Mouse (Mus musculus) embryo, embryonic 9.5 days (tissue): ENCODE data around the gene Kcnj15.

Experiments
- DNase-seq: peaks from one replicate; pipeline ENCODE4 v3.0.0-alpha.2; 2017; ENCODE audit errors: extremely low spot score

Kcnj15 gene

DNA sequence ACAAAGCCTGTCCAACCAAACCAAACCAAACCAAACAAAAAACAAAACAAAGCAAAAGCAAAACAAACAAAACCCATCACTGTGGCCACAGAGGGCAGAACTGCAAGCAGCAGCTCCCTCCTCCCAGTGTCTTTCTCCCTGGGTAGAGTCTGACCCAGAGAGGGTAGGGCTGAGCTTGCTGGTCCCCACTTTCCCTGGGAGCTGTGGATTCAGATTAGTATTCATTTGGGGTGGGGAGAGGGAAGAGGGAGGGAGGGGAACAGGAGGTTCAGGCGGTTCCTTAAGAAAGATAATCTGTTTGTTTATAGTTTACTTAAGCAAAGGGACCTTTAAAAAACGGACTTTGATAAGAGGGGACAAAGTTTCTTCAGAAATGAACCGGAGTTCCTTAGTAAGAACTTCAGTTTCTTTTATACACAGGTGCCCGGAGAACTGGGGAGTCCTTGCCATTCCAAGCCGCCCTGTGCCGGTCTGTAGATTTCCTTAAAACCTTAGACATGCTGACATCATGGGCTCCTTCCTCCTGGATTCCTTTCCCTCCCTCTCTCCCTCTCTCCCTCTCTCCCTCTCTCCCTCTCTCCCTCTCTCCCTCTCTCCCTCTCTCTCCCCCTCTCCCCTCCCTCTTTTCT lies at the start of gene Kcnj15:
Gene Kcnj15 (plus strand): TSS at position 293 of the 629 bp plus-strand sequence.
- no peak for DNase-seq

GRCm38 (mm10) chr16:95208243-95208642 lies 49.1 kb upstream of the Kcnj15 start:
- DNase-seq: no peak

- DNase-seq: no peak
Observed at GRCm38 (mm10) chr16:95209011-95209466, 48.3 kb upstream of the Kcnj15 start.

GRCm38 (mm10) chr16:95214251-95215197 lies 42.8 kb upstream of the Kcnj15 start:
- no peak for DNase-seq

GRCm38 (mm10) chr16:95215782-95216181 lies 41.6 kb upstream of the Kcnj15 start:
- DNase-seq: no peak

DNA sequence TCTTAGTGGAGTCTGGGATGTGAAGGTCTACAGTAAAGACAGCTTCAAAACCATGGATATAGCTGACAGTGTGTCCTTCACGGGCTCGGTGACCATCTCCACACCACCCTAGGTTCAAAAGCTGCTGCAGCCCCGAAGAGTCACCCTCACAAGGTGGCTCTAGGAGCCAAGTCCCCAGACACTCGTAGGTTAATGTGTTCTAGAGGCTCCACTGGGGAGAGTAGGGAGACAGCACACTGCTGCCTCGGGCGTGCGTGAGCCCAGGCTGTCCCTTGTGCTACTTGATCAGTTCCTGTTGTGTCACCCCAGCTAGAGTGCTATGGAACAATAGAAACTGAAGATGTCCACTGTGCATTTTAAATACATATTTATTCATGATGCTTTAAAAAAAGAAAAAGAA lies 41.0 kb upstream of the Kcnj15 start:
- no peak for DNase-seq

GRCm38 (mm10) chr16:95216824-95217223 lies 40.5 kb upstream of the Kcnj15 start:
- DNase-seq: no peak

DNA sequence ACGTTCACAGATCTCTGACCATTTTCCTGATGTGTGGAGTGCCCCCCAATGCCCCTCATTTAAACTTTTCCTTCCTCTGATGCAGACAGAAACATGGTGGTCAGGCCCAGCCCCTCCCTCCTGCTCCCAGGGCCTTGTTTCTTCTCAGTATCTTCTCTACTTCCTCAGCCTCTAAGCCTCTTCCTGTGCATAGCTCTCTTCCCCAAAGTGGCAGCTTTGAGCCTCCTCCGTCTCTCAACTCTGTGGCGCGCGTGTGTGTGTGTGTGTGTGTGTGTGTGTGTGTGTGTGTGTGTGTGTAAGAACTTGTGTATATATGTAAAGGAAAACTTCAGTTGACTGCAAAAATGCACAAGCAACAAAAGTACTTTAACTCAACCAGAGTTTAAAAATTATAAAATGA lies 38.6 kb upstream of the Kcnj15 start:
- DNase-seq: no peak

- DNase-seq: no peak
Observed at GRCm38 (mm10) chr16:95219459-95219858, 37.9 kb upstream of the Kcnj15 start.

- DNase-seq: no peak
Observed at GRCm38 (mm10) chr16:95221051-95221450, 36.3 kb upstream of the Kcnj15 start.

- DNase-seq: no peak
Observed at GRCm38 (mm10) chr16:95222026-95222718, 35.2 kb upstream of the Kcnj15 start.

DNA sequence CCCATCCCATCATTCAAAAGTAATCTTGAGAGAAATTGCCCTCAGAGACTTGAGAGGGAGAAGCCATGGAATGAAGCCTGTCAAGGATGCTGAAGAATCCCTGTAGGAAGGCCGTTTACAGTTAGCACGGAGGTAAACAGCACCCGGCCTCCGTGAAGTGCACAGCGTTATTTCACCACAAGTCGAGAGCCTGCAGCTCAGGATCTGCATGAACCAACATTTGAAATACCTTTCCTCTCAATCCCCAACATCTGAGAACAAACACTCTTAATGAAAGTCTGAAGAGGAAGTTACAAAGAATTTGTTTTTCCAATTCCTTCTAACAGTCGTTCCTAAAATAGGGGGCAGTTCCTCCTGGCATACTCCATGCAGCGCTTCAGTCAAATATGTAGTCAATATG lies 33.9 kb upstream of the Kcnj15 start:
- no peak for DNase-seq

DNA sequence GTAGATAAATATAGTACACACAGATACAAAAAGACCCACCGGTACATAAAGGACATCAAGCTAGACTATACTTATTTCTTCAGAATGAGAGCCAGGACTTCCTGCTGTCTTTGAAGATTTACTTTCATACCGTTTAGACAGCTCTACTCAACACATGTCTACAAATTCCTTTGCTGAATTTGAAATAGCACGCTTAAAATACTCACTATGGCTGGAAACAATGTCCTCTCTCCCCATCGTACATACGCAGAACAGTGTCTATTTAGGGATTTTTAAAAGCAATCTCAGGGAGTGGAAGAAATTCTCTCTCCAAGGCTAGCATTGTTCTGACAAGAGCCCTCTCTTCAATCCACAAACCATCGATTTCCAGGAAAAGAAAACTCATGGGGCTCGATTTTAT lies 32.1 kb upstream of the Kcnj15 start:
- DNase-seq: no peak

- no peak for DNase-seq
Observed at GRCm38 (mm10) chr16:95231768-95232167, 25.6 kb upstream of the Kcnj15 start.

DNA sequence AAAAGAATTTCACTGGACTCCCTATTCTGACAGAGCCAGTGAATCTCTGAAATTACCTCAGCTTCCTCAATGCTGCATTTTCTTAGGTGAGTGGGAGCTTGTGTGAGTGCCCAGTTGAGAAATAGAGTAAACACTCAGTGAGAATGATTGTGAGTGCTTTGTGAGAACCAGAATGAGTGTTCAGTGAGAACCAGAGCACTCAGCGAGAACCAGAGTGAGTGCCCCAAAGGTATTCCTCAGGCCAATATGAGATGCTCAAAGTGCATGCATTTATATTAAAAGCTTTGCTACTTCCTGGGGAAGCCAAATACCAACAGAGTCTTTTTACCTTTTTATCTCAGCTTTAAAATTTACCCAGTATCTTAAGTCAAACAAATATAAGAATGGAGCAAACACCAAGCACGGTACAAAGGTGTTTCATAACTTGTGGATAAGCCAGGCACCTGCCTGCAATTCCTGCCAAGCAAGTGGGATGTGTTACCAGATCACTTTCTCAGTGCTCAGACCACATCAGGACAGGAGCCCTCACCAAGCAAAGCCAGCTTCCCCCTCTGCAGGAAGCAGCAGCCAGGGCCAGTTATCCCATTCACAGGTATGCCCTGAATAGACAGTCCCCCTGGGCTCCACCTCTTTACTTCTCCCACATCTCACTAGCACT lies 22.3 kb upstream of the Kcnj15 start:
- DNase-seq: no peak

- DNase-seq: no peak
Observed at GRCm38 (mm10) chr16:95239209-95239925, 18.0 kb upstream of the Kcnj15 start.

GRCm38 (mm10) chr16:95240688-95241087 lies 16.7 kb upstream of the Kcnj15 start:
- no peak for DNase-seq

GRCm38 (mm10) chr16:95241581-95241980 lies 15.8 kb upstream of the Kcnj15 start:
- no peak for DNase-seq

DNA sequence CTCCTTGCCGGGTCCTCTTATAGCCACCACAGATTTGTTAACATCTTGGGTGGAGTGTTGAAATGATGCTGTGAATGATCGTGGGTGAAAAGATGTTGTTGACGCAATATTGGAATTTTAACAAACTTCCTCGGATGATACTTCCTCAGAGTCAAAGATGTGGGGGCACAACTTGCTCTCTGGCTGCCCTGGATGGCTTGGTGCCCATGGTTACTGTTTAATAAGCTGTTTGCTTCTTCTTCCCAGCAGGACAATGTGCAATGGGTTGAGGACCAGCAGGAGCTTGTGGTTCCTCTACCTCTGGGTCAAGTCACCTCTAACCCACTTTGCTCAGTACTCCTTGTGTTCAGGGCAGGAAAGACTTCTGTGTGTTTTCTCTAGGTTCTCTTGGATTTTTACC lies 15.2 kb upstream of the Kcnj15 start:
- DNase-seq: no peak

- DNase-seq: no peak
Observed at GRCm38 (mm10) chr16:95243401-95243800, 14.0 kb upstream of the Kcnj15 start.

DNA sequence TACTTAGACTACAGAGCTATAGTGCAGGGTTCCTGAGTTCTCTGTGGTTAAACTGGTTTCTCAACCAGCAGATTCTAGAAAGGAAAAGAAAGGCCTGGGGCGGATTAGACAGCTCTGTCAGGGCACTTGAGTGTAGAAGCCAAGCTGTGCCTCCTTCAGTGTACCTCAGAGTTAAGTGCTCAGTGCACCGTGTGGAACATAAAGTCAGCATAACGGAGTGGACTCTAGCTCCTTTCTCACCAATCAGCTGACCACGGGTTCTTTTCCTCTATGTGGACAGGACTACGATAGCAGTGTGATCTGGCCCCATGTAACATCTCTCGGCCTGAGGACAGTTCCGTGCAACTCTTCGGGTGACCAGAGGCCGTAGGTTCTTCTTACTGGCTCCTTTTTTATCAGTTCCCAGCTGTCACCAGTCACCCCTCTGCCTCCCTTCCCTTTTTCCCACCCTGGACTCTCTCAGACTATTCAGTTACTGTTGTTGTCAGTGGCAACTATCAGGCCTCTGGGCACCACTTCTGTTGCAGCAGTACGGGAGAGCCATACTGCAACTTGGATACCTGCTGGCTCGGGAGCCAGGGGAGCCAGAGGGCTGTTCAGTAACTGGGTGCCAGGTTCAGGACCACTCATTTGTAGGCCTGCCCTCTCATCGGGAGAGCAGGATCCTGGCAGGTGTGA lies 12.6 kb upstream of the Kcnj15 start:
- no peak for DNase-seq
